Mouse (Mus musculus) CH12.LX (cell line): Measurements from ENCODE around the gene Cd180.

ENCODE experiments used
- CTCF ChIP-seq, 2 experiments: IDR thresholded peaks in 1 of 2; conservative IDR thresholded peaks in 1 of 2; 2 replicates each; pipeline ENCODE4 v1.5.1; 2011 to 2012; ENCODE audit warnings: low read depth in 2 of 2, low read length in 2 of 2, improper control_type of control experiment in 1 of 2, inconsistent platforms in 1 of 2, mild to moderate bottlenecking in 1 of 2, moderate library complexity in 1 of 2
- KAT2A ChIP-seq: IDR thresholded peaks from 2 replicates; pipeline ENCODE4 v1.6.1; 2012; ENCODE audit warnings: low read length, improper control_type of control experiment, inconsistent platforms; ENCODE audit not compliant: insufficient replicate concordance

GRCm38 (mm10) chr13:102744481-102745269 lies 51.3 kb downstream of the Cd180 start:
- no peak for TF ChIP-seq KAT2A
- peak; percentile 81 to 90 for TF ChIP-seq CTCF (conservative IDR thresholded peaks at IDR 0.05 in 1 of 2, IDR thresholded peaks at IDR 0.05 in 1 of 2; ENCODE audit: low read depth in 2 of 2, low read length in 2 of 2)
